Mouse (Mus musculus) thymus, adult 2 months (tissue): Measurements from ENCODE around the gene Bik.

Experiments used
- CTCF ChIP-seq: fragments of 200-500 bp; IDR thresholded peaks from 2 replicates; pipeline ENCODE4 v1.5.1; 2012; ENCODE audit warnings: mild to moderate bottlenecking, control low read depth, low read length, moderate library complexity, borderline replicate concordance; ENCODE audit not compliant: control insufficient read depth, poor library complexity, insufficient read depth; ENCODE audit errors: extremely low read depth
- POLR2A ChIP-seq: fragments of 200-500 bp; IDR thresholded peaks from 2 replicates; pipeline ENCODE4 v1.6.1; 2012; ENCODE audit warnings: mild to moderate bottlenecking, low read length, control low read depth, moderate library complexity; ENCODE audit not compliant: control insufficient read depth, poor library complexity, insufficient read depth; ENCODE audit errors: extremely low read depth

DNA sequence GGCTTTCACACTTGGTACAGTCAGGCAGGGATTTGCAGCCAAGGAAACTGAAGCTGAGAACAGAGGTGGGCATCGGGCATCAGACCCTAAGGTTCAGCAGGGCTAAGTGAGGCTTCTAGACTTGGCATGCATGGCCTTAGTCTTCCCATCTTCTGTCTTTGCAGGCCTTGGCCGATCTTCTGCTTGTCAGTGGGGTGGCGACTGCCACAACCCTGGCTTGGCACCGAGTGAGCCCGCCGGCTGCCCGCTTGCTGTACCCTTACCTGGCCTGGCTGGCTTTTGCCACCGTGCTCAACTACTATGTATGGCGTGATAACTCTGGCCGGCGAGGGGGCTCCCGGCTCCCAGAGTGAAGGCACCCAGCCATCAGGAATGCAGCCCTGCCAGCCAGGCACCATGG, 46.9 kb downstream of the Bik start:
- no peak for TF ChIP-seq CTCF
- no peak for TF ChIP-seq POLR2A
